Mouse (Mus musculus): Measurements from ENCODE around the gene Tuba3a.
"Not testable (repeated sequence)": the region's sequence is repeated elsewhere in the genome, so short reads cannot be mapped to it uniquely, and the experiment has no call there.

The Tuba3a gene

DNA sequence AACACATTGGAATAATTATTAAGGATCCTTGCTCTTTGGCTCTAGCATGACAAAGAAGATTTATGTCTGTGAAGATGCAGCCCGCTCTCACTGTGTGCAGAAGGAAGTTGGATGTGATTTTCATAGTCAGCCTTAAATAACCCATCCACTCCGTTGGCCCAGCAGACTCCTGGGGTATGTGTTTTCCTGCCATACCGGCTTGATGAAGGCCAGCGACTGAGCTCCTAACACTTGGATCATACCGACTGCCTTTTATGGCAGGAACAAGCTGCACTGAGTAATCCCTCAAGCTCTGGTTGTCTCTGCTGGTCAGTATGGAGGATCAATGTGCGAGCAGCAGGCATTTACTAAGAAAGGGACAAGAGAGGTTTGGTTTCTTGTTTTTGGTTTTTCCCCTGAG is 19.6 kb upstream of the Tuba3a start:
- peak in 1 of 2 experiments; percentile 41 for DNase-seq

DNA sequence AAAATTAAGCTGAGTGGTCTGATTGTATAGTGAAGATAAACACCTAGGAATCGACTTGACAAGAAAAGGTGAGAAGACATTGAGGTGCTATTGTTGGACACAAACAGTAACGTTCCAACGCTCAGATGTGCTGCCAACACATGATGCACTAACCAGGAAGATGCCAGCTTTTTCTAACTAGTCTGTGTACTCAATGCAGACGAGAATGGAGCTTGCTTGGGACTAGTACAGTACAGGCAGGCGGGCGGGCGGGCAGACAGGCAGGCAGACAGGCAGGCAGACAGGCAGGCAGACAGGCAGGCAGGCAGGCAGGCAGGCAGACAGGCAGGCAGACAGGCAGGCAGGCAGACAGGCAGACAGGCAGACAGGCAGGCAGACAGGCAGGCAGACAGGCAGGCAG is 18.6 kb upstream of the Tuba3a start:
- not testable (repeated sequence) for DNase-seq

DNA sequence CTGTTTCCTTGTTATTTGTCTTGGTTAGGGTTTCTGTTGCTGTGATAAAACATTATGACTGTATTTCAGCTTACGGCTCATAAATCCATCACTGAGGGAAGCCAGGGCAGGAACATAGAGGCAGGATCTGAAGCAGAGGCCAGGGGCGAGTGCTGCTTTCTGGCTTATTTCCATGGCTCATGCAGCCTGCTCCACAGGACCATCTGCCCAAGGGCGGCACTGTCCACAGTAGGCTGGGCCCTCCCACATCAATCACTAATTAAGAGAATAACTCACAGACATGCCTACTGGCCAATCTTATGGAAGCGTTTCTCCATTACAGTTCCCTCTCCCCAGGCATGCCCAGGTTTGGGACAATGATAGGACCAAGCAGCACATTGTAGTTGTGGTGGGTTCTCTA is 17.4 kb upstream of the Tuba3a start:
- no peak for DNase-seq

DNA sequence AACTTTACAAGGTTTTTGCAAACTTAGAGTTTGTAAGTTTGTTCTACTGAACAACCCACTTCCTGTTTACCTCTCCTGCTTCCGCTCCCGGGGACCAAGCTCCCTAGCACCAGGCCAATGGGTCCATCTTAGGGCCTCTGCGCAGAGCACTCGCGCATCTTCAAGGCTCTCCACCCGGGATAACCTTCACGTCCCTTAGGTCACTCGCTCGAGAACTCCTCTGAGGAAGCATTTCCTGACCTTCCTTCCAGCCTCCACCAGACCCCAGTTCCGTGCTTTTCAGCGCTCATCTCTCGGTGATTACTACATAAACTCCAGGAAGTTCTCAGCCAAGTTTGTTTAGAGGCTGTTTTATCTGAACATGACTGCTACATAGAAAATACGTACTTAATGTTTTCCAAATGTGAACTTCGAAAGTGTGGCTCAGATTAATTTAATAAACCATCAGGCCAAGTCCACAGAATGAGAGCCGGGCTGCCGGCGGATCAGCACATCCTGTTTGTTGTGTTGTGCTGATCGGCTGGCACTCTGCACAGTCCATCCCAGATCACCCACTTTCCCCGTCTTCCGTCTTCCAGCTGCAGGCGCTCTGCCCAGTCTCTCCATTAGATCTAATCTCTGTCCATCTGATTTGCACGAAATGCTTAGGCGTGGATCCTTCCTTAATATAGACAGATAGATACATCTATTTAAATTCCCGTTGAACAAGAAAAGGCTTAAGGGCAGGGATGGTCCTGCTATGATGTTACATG is 16.6 kb upstream of the Tuba3a start:
- DNase-seq, result peak; percentile 45 to 74

DNA sequence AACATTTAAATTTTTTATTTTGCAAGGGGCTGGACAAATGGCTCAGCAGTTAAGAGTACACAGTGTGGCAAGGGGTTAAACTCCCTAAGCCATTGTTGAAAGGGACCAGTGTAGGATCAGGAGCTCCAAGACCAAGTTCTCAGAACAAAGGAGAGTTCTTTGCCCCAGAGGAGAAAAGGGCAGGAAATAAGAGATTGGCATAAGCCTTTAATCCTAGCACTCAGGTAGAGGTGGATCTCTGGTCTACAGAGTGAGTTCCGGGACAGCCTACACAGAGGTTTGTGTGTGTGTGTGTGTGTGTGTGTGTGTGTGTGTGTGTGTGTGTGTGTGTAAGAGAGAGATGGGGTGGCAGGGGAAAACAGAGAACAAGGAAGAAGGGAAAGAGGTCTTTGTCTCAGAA is 15.1 kb upstream of the Tuba3a start:
- no peak for DNase-seq

DNA sequence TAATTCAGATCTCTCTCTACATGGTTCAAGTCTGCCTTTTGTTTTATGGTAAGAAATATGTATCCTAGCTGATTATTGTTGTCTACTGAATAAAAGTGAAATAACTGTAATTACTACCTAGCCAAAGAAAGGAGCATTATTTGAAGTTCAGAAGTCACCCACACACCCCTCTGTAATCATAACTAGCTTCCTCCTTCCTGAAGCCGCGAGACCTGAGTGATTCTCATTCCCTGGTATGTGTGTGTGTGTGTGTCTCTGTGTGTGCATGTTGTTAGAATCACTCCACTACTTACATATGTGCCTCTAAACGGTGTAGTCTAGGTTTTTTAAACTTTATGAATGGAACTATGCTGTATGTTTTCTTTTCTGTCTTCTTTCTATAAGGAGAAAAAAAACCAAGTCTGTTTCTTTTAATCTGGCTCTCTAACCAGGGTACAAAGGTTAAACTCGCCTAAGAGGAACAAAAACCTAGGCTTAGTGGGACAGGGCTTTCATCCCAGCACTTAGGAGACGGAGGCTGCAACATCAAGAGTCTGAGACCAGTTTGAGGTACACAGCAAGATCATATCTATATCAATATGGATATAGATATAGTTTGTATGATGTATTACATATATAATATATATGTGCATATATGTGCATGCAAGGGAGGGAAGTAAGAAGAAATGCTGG is 11.4 kb upstream of the Tuba3a start:
- DNase-seq, result no peak

DNA sequence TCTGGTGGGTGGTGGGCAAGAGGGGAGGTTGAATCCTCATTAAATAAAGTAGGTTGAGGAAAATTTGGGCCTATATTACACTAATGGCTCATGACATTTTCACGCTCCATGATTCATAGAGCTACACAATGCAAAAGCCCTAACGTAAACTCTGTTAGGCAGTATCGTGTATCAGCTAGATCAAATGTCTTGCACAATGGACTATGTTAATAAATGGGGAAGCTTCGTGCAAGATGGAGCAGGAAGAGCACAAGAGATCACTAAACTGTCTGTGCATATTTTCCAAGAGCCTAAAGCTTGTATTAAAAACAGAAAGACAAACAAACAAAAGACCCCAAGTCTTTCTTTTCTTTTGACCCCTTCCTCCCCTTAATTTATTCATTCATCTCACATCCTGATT is 8.2 kb upstream of the Tuba3a start:
- DNase-seq, result no peak

DNA sequence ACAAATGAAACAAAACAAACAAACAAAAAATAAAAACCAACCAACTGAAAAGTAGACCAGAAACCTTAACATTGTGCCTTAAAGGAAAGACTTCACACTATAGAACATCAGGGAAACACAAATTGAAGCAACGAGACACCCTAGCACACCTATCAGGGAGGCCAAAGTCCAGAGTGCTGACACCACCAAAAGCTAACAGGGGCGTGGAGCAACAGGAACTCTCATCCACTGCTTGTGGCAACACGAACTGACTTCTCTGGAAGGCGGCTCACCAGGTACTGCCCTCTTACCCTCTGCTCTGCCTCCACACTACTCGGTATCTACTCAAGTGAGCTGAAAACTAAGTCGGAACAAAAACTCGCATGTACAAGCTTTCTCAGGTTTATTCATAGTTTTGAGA is 6.4 kb upstream of the Tuba3a start:
- no peak for DNase-seq

DNA sequence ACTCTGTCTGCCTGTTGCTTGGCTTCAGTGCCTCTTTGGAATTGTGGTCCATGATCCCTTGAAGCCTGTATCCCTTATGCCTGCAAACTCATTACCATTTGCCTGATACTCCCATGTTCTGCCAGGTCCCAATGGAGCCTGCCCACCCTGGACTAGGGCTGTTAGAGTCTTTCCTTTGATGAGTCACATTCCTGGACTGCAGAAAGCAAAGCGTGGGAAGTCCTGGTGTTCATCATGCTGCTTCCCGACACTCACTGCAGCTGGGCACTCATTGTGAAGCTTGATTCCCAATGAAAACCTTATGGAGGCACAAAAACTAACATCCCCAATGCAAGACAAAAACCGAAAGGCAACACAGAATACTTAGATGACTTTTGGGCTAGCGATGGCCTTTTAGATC is 5.5 kb upstream of the Tuba3a start:
- DNase-seq, result no peak

DNA sequence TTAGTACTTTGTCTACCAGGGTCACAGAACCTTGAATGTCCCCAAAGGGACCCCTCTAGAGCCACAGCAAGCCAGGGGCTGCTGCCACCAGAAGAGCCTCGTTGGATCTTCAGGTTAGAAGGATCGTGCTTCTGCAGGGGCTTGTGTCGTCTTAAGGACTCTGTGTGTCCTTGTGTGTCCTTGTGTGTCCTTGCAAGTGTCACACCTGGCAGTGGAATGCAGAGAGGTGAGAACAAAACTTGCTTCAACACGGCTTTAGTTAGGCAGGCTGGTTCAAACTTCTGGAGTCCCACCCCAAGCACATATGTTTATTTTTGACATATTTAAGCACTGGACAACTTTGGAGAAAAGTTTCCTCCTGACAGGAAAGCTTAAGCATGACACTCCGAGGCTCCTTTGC is 2.9 kb upstream of the Tuba3a start:
- no peak for DNase-seq

DNA sequence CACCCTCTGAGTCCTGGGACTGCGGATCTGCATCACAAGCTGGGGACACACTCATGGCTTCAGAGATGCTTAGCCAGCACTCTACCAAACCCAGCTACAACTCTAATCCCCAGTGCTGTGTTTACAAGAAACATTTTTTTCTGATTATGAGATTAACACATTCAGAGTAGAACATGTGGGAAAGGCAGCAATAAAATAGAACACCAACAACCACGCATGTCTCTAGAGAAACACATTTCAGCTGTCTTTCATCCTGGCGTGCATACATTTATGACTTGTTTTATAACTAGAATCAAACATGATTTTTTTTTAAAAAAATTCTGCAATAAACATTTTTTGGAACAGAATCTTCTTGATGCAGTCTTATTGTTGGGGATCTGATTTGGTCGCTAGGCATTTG is 1.1 kb upstream of the Tuba3a start:
- DNase-seq, result no peak

DNA sequence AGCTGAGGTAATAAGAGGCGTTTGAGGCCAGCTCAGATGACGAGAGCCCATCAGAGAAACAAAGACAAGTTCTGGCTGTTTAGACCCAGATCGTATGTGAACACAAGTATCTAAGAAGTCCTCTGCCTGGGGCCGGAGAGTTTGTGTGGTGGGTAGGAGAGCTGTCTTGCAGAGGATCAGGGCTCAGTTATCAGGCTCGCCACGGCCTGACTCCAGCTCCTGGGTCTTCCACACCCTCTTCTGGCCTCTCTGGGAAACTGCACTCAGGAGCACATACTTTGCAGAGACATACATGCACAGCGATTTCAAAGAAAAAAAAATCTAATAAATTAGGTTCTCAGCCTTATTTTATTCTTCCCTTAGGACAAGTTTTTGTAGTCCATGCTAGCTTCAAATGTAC is 1.1 kb downstream of the Tuba3a start:
- no peak for DNase-seq

DNA sequence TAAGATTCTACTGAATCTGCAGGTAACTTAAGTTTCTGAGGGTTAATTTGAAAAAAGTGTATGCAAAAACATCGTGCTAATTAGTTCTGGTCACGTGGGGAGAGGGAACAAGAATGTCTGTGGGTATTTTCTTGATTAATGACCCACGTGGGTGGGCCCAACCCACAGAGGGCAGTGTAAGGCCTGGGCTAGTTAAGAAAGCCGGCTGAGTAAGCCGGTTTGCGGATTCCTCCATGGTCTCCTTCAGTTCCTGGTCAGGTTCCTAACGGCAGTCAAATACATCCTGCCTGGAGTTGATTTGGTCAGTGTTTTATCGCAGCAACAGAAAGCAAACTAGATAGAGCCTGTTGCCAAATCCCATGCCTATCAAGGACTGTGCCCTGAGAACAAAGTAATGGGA is 1.6 kb downstream of the Tuba3a start:
- DNase-seq, result peak; percentile 41 to 58

DNA sequence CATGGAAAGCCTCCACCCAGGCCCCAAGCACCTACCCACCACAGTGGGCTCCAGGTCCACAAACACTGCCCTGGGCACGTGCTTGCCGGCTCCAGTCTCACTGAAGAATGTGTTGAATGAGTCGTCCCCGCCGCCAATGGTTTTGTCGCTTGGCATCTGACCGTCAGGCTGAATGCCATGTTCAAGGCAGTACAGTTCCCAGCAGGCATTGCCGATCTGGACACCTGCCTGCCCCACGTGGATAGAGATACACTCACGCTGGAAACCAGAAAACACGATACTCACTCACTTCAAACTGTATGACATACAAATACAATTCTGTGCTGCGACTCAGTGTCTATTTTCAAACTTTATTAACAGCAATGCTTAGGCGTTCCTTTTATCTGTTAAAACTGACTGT is 3.1 kb downstream of the Tuba3a start:
- DNase-seq, result not testable (repeated sequence)

DNA sequence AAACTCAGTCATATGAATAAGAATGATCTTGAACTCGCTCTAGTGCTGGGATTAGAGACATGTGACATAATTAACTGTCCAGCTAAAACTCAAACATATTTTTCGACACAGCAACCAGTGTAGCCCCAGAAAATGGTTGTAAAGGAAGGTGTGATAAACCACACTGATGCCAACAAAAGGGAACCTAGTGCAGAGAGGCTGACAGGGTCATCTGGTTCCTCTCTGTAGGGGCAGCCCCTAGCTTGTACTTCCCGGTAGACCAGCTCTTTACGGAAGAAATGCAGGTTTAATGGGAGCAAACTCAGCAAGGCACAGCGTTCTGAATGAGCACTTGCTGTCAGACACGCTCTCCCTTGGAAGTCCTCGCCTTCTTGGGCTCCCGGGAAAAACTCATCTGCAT is 6.1 kb downstream of the Tuba3a start:
- no peak for DNase-seq

DNA sequence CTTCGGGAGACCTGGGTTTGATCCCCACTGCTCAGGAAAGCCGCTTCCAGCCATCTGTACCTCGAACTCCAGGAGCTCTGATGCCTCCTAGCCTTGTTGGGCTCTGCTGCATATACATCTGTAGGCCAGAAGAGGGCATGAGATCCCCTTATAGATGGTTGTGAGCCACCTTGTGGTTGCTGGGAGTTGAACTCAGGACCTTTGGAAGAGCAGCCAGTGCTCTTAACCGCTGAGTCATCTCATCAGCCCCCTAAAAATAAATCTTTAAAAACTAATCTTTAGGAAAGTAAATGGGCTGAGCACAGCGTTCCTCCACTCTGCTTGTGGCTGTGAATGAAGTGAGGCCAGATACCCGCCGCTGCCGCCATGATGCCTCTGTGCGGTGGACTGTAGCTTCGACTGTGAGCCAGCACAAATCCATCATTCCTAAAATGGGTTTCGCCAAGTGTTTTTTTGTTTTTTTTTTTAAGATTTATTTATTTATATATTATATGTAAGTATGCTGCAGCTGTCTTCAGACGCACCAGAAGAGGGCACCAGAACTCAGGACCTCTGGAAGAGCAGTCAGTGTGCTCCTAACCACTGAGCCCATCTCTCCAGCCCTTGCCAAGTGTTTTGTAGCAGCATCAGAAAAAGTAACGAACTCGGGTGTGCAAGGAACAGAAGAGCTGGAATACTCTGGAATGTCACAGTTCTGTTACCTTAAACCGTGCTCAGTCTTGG is 10.8 kb downstream of the Tuba3a start:
- DNase-seq, result peak; percentile 72 to 77

DNA sequence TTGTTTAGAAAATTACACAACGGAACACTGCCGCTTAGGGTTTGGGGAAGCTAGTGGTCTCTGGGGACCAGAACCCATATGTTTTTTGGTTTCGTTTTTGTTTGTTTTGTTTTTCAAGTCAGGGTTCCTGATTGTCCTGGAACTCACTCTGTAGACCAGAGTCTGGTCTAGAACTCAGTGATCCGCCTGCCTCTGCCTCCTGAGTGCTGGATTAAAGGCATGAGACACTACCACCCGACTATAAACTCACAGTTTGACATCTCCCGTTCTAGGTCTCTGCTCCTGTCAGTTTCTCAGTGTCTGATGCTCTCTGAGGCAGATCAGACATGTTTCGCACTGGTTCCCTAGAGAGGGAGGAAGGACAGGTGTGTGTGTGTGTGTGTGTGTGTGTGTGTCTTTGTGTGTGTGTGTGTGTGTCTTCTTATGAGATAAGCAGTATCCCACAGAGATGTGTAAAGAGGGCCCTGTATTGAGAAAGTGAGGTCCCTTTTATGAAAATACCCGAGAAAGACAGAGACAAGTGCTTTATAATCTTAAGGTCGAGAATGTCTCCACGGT is 13.5 kb downstream of the Tuba3a start:
- DNase-seq, result no peak

DNA sequence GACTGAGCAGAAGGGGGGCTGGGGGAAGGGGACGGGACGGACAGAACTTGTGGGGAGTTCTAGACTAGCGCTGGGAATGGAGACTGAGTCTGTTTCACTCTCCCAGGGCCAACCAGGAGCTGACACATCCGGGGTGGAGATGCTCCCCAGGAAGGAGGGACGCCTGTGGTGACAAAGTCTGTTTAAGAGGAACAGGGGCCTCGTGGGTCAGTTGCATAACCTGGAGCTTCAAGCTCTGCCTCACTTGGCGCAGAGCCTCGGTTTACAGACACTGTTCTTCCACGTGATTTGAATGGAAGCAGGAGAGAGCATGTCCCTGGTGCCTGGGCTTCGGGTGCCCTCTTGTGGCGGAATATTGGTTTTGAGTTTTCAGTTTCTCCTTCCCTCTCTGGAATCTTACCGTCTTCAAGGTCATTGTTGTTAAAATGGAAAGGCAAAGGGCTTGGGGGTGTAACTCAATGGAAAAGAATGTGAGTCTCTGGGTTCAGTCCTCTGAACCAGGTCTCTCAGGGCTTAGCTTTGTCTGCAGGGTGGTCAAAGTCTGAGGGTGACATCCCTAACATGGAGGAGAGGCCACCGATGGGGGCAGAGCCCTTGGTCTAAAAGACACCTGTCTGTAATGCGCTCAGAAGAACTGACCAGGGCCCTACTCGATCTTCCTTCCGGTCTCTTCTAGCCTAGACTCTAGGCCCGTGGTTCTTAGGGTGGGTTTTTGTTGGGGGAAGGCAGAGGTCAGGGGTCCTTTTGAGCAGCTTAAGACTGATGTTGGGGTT is 14.2 kb downstream of the Tuba3a start:
- DNase-seq, result peak; percentile 98

DNA sequence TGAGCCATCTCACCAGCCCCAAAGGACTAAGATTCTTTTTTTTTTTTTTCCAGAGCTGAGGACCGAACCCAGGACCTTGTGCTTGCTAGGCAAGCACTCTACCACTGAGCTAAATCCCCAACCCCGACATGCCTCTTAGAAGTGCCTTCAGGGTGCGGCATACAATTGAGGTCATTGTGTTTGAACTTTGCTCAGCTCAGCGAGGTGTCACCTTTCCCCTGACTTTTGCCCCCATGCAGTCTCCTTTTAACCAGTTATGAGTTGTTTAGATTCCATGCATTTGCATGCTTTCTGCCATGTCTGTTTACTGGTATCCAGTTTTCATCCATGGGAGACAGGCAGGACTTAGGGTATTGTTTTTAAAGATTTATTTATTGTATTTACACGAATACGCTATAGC is 17.0 kb downstream of the Tuba3a start:
- DNase-seq, result no peak

DNA sequence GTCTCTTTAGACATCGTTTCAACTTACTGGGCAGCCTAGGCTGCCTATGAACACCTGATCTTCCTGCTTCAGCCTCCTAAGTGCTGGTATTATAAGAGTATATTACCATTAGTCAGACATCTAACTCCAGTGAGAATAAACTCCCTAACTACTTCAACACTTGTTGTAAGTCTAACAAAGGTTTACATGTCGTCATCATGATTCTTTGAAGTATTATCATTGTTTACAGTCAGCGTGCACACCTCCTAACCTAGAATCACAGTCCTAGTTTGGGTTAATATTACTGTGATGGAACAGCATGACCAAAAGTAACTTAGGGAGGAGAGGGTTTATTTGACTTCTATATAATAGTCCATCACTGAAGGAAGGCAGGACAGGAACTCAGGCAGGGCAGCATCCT is 18.4 kb downstream of the Tuba3a start:
- DNase-seq, result no peak

DNA sequence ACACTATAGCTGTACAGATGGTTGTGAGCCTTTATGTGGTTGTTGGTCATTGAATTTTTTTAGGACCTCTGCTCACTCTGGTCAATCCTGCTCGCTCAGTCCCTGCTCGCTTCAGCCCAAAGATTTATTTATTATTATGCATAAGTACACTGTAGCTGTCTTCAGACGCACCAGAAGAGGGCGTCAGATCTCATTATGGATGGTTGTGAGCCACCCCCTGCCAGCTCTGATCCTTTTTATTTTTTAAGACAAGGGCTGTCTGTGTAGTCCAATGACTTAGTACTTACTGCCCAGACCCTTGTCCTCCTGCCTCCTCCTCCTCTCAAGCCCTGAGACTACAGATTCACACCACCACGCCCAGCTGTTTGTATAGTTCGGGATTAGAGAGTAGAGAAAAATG is 19.2 kb downstream of the Tuba3a start:
- DNase-seq, result not testable (repeated sequence)

DNA sequence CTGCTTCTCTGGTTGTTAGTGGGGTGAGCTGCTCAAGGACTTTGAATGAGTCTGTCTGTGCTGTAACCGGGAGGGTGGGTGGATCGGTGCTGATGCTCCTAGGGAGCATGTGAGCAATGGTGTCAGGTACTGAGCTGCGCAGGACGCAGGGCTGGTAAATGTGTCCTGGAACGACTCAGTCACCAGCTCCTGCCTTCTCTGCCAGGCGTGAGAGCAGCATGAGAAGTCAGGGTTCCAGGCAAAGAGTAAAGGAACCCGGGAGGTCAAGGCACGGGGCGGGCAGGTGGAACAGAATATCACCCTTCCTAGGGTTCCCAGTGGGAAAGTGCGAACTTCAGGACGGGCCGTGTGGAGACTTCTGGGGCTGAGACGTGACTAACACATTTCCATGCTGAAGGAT is 19.8 kb downstream of the Tuba3a start:
- no peak for DNase-seq

DNA sequence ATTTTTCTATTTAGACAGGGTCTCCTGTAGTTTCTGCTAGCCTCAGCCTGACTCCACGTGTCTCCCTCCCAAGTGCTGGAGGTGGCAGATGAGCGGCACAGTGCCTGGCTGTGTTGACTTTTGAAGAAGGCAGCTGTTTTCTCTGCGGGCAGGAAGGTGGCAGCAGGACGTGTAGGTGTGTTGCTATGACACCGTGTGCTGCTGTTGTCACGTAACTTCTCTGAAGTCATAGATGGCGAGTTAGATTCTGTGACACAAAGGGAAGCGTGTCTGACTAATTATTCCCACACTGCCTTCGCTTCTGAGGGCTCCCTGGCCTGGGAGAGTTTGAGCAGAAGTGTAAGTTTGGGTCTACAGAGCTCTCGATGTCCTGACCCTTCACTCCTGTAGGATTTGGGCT is 20.6 kb downstream of the Tuba3a start:
- DNase-seq, result no peak

Measured in kidney, postnatal 25 days (tissue).